Mouse (Mus musculus): Measurements from ENCODE around the gene Boc. TPM values are rescaled to one million over a fixed set of nuclear protein-coding genes. Genes with fewer than 3 reads are reported as not detected.
"Not testable (repeated sequence)": the region's sequence is repeated elsewhere in the genome, so short reads cannot be mapped to it uniquely, and the experiment has no call there.

The Boc gene
- total and polyA plus RNA-seq, 2 experiments, result 0.16 to 0.18 TPM

DNA sequence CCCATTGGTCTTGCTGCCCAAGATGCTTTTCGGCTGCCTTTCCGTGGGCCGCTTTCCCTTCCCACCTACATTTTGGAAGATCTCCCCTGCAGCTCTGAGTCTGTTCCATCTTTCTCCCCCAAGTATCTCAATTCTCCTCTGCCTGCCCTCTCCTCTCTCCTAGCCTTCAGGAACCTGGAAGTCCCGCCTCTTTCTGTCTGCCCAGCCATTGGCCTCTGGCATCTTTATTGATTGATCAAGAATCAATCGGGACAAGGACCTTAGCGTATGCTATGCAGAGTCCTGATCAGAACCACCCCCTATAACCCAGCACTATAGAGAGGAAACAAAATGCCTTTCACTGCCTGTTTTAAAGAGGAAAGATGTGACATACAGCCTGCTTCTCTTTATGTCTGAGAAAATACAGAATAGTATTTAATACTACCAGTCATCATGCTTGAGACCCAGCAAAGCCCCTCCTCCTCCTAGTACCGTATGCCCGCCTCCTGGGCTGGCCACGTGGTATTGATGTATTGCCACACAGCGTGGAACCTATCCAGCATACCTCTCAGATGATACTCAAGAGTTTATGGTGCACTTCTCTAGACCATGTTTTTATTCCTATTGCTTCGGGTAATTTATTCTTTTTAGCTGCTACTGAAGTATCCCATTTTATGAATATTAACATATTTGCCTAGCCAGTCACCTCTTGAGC, 82.9 kb downstream of the Boc start:
- Histone ChIP-seq H3K27me3 (ENCODE audit: control insufficient read depth, insufficient read depth, low read length) (no peaks in the 10 kb centered on the region), H3K27ac (replicated peaks; ENCODE audit: insufficient read depth, low read depth, low read length) (no peak overlapping the region), H3K36me3 (ENCODE audit: control insufficient read depth, insufficient read depth, low read length) (no peaks in the 10 kb centered on the region), H3K9ac (ENCODE audit: low read depth, low read length) (no peak overlapping the region), H3K79me2 (ENCODE audit: control insufficient read depth, insufficient read depth, low read length) (no peaks in the 10 kb centered on the region), H3K4me1 (ENCODE audit: control insufficient read depth, insufficient read depth, low read length) (no peaks in the 10 kb centered on the region), H3K4me3 (ENCODE audit: insufficient read depth, low read depth, low read length) (no peak overlapping the region)
- no peak for TF ChIP-seq CTCF (IDR thresholded peaks at IDR 0.05; ENCODE audit: low read depth, low read length)
- no peak for TF ChIP-seq POLR2A (IDR thresholded peaks at IDR 0.05; ENCODE audit: extremely low read depth, insufficient read depth, low read length)
- 72% methylated on average over 11 of the region's 11 CpGs for WGBS
- no peak for DNase-seq (ENCODE audit: extremely low read depth, low read depth, low spot score)

DNA sequence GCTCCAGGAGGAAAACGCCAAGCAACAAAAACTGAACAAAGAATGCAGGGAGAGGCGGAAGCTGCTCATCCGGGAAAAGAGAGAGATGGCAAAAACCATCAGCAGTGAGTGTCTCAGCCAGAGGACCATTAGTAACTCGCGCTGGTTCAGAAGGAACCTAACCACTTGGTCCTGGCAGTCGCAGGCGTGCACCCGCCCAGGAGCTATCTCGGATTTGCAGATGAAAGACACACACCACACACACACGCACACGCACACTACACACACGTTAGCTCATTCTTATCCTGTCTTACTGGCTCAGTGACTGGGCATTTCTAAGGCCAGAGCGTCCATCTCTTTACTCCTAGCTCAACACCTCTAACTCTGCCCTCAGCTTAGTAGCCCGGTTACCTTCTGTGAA, 83.4 kb downstream of the Boc start:
- H3K27ac ChIP-seq (replicated peaks; ENCODE audit: insufficient read depth, low read depth, low read length), result no peak overlapping the region
- WGBS, result 90% methylated on average over 14 of the region's 14 CpGs
- TF ChIP-seq POLR2A (IDR thresholded peaks at IDR 0.05; ENCODE audit: extremely low read depth, insufficient read depth, low read length) (no peak), CTCF (IDR thresholded peaks at IDR 0.05; ENCODE audit: low read depth, low read length) (no peak)
- H3K27me3 ChIP-seq (ENCODE audit: control insufficient read depth, insufficient read depth, low read length), result no peaks in the 10 kb centered on the region
- no peaks in the 10 kb centered on the region for H3K4me1 ChIP-seq (ENCODE audit: control insufficient read depth, insufficient read depth, low read length)
- no peak for DNase-seq (ENCODE audit: extremely low read depth, low read depth, low spot score)
- no peak overlapping the region for H3K9ac ChIP-seq (ENCODE audit: low read depth, low read length)
- H3K4me3 ChIP-seq (ENCODE audit: insufficient read depth, low read depth, low read length), result no peak overlapping the region
- no peaks in the 10 kb centered on the region for H3K36me3 ChIP-seq (ENCODE audit: control insufficient read depth, insufficient read depth, low read length)
- H3K79me2 ChIP-seq (ENCODE audit: control insufficient read depth, insufficient read depth, low read length), result no peaks in the 10 kb centered on the region

DNA sequence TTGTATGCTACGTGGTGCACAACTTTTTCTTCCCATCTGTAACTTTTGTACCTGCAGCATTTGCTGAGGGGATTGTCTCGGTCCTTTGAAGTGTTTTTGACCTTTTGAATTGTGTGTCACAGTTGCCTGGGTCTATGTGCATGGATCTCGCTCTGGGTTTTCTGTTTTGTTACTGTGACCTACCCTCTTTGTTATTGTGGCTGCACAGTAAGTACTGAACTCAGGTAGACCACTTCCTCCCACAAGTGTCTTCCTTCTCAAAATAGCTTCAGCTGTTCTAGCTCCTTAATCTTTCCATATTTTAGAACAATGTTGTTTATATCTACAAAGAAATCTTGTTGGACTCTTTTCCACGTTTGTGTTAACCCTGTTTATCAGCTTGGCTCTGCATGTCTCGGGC, 97.8 kb downstream of the Boc start:
- Histone ChIP-seq H3K36me3 (ENCODE audit: control insufficient read depth, insufficient read depth, low read length) (no peaks in the 10 kb centered on the region), H3K27me3 (ENCODE audit: control insufficient read depth, insufficient read depth, low read length) (no peaks in the 10 kb centered on the region), H3K4me3 (ENCODE audit: insufficient read depth, low read depth, low read length) (no peak overlapping the region), H3K9ac (ENCODE audit: low read depth, low read length) (no peak overlapping the region), H3K4me1 (ENCODE audit: control insufficient read depth, insufficient read depth, low read length) (no peaks in the 10 kb centered on the region), H3K27ac (replicated peaks; ENCODE audit: insufficient read depth, low read depth, low read length) (no peak overlapping the region), H3K79me2 (ENCODE audit: control insufficient read depth, insufficient read depth, low read length) (no peaks in the 10 kb centered on the region)
- 78% methylated on average over 5 of the region's 5 CpGs for WGBS
- no peak for TF ChIP-seq POLR2A (IDR thresholded peaks at IDR 0.05; ENCODE audit: extremely low read depth, insufficient read depth, low read length)
- TF ChIP-seq CTCF (IDR thresholded peaks at IDR 0.05; ENCODE audit: low read depth, low read length), result no peak
- no peak for DNase-seq (ENCODE audit: extremely low read depth, low read depth, low spot score)

DNA sequence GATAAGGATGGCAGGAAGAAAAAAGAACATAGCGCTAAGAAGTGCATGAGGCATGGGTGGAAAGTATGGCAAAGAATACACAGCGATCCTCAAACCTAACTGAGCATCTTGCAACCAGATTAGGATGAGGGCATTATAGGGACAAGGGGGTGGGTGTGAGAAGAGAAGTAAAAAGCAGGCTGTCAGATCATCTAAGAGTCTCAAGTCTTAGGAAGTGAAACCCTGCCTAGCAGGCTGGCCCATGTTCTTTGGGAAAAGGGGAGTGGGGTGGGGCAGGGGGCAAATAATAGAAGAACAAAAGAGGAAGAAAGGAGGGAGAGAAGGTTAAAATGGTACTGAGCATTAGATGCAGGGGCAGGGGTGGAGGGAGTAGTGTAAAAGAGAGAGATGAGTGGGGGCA, 99.9 kb downstream of the Boc start:
- H3K9ac ChIP-seq (ENCODE audit: low read depth, low read length), result no peak overlapping the region
- DNase-seq (ENCODE audit: extremely low read depth, low read depth, low spot score), result no peak
- no peaks in the 10 kb centered on the region for H3K4me1 ChIP-seq (ENCODE audit: control insufficient read depth, insufficient read depth, low read length)
- no peak for TF ChIP-seq POLR2A (IDR thresholded peaks at IDR 0.05; ENCODE audit: extremely low read depth, insufficient read depth, low read length)
- TF ChIP-seq CTCF (IDR thresholded peaks at IDR 0.05; ENCODE audit: low read depth, low read length), result no peak
- H3K27ac ChIP-seq (replicated peaks; ENCODE audit: insufficient read depth, low read depth, low read length), result no peak overlapping the region
- WGBS, result 95% methylated on average over 2 of the region's 2 CpGs
- H3K79me2 ChIP-seq (ENCODE audit: control insufficient read depth, insufficient read depth, low read length), result no peaks in the 10 kb centered on the region
- H3K36me3 ChIP-seq (ENCODE audit: control insufficient read depth, insufficient read depth, low read length), result no peaks in the 10 kb centered on the region
- no peaks in the 10 kb centered on the region for H3K27me3 ChIP-seq (ENCODE audit: control insufficient read depth, insufficient read depth, low read length)
- no peak overlapping the region for H3K4me3 ChIP-seq (ENCODE audit: insufficient read depth, low read depth, low read length)

DNA sequence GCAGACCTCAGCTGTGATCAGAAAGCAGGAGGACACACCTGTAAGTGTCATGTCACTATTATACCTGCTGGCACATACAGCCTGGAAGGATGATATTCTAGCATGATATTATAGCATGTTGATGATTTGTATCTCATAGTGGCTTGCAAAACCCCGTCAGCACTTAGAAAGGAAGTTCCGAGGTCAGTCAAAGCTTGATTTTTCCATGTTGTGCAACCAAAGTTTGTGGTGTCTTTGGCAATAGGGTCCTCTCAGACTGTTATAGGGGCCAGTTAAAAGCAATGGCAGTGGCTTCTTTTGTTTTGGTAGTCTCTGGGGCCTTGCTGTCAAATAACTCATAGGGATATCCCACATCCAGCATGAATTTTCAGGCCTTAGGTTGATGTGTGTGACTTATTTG, 100.8 kb downstream of the Boc start:
- no peaks in the 10 kb centered on the region for H3K36me3 ChIP-seq (ENCODE audit: control insufficient read depth, insufficient read depth, low read length)
- no peak overlapping the region for H3K27ac ChIP-seq (replicated peaks; ENCODE audit: insufficient read depth, low read depth, low read length)
- no peak for DNase-seq (ENCODE audit: extremely low read depth, low read depth, low spot score)
- H3K9ac ChIP-seq (ENCODE audit: low read depth, low read length), result no peak overlapping the region
- no peak overlapping the region for H3K4me3 ChIP-seq (ENCODE audit: insufficient read depth, low read depth, low read length)
- no peaks in the 10 kb centered on the region for H3K4me1 ChIP-seq (ENCODE audit: control insufficient read depth, insufficient read depth, low read length)
- H3K79me2 ChIP-seq (ENCODE audit: control insufficient read depth, insufficient read depth, low read length), result no peaks in the 10 kb centered on the region
- TF ChIP-seq POLR2A (IDR thresholded peaks at IDR 0.05; ENCODE audit: extremely low read depth, insufficient read depth, low read length) (no peak), CTCF (IDR thresholded peaks at IDR 0.05; ENCODE audit: low read depth, low read length) (no peak)
- WGBS, result 74% methylated on average over 2 of the region's 2 CpGs
- H3K27me3 ChIP-seq (ENCODE audit: control insufficient read depth, insufficient read depth, low read length), result no peaks in the 10 kb centered on the region

DNA sequence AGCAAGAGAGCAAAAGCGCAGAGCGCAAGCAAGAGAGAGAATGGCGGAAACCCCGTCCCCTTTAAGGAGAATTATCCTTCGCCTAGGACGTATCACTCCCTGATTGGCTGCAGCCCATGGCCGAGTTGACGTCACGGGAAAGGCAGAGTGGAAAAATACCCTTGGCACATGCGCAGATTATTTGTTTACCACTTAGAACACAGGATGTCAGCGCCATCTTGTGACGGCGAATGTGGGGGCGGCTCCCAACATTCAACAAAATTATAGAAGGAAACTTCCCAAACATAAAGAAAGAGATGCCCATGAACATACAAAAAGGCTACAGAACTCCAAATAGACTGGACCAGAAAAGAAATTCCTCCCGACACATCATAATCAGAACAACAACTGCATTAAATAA, 116.8 kb downstream of the Boc start:
- 94% methylated on average over 15 of the region's 15 CpGs for WGBS
- H3K9ac ChIP-seq (ENCODE audit: low read depth, low read length); H3K79me2 ChIP-seq (ENCODE audit: control insufficient read depth, insufficient read depth, low read length); H3K4me3 ChIP-seq (ENCODE audit: insufficient read depth, low read depth, low read length); H3K36me3 ChIP-seq (ENCODE audit: control insufficient read depth, insufficient read depth, low read length); DNase-seq (ENCODE audit: extremely low read depth, low read depth, low spot score); H3K27me3 ChIP-seq (ENCODE audit: control insufficient read depth, insufficient read depth, low read length); H3K27ac ChIP-seq (replicated peaks; ENCODE audit: insufficient read depth, low read depth, low read length); H3K4me1 ChIP-seq (ENCODE audit: control insufficient read depth, insufficient read depth, low read length): not testable (repeated sequence)
